Mouse (Mus musculus) myocyte (in vitro differentiated cells): ENCODE measurements around the gene Srsf4.

Experiments
- MAX ChIP-seq: IDR thresholded peaks from one replicate; pipeline ENCODE4 v1.6.1; 2011; ENCODE audit warnings: low read depth, mild to moderate bottlenecking, control low read depth
- MYOD1 ChIP-seq, 3 experiments: IDR thresholded peaks; one replicate each; pipeline ENCODE4 v1.6.1; 2011; ENCODE audit warnings: control low read depth in 2 of 3, low read depth in 2 of 3, mild to moderate bottlenecking in 2 of 3, moderate library complexity in 1 of 3; ENCODE audit not compliant: insufficient read length in 2 of 3, control insufficient read depth in 1 of 3
- MYOG ChIP-seq, 3 experiments: IDR thresholded peaks; one replicate each; pipeline ENCODE4 v1.6.1; 2011; ENCODE audit warnings: control low read depth in 2 of 3, low read depth in 2 of 3, mild to moderate bottlenecking in 2 of 3; ENCODE audit not compliant: insufficient read length in 2 of 3, control insufficient read depth in 1 of 3, insufficient read depth in 1 of 3
- POLR2A ChIP-seq: IDR thresholded peaks from one replicate; pipeline ENCODE4 v1.6.1; 2011; ENCODE audit warnings: low read depth, mild to moderate bottlenecking, control low read depth, moderate library complexity; ENCODE audit not compliant: insufficient read length
- POLR2AphosphoS2 ChIP-seq: IDR thresholded peaks from one replicate; pipeline ENCODE4 v1.6.1; 2011; ENCODE audit warnings: low read depth, control low read depth; ENCODE audit not compliant: insufficient read length
- REST ChIP-seq: IDR thresholded peaks from one replicate; pipeline ENCODE4 v1.6.1; 2011; ENCODE audit warnings: mild to moderate bottlenecking, control low read depth, moderate library complexity; ENCODE audit not compliant: insufficient read depth, insufficient read length
- TCF12 ChIP-seq: IDR thresholded peaks from one replicate; pipeline ENCODE4 v1.6.1; 2011; ENCODE audit warnings: mild to moderate bottlenecking, control low read depth; ENCODE audit not compliant: poor library complexity, insufficient read depth, severe bottlenecking
- TCF3 ChIP-seq: IDR thresholded peaks from one replicate; pipeline ENCODE4 v1.6.1; 2011; ENCODE audit warnings: low read depth, control low read depth; ENCODE audit not compliant: insufficient read length
- USF1 ChIP-seq: IDR thresholded peaks from one replicate; pipeline ENCODE4 v1.6.1; 2011; ENCODE audit warnings: low read depth, mild to moderate bottlenecking, control low read depth, moderate library complexity

DNA sequence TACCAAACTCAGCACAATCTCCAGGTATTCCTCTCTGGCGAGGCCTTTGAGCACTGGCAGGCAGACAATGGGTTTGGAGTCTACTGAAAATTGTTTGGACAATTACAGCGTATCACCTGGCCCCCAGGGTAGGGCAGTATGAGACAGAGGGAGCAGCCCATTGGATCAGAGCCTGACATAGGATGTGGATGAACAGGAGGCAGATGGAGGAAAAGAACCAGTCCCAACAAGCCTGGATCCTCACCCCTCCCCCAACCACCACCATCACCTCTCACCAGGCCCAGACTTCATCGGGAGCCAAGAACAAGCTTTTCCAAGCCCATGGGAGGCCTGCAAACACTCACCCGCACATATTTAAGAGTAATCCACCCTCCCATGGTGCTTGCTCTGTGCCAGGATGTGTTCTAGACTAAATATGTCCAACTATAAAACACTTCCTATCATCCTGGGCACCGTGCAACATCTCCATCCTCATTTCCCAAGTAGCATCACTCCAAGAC, 41.8 kb upstream of the Srsf4 start:
- no peak for TF ChIP-seq POLR2A
- no peak for TF ChIP-seq POLR2AphosphoS2
- TF ChIP-seq USF1, result no peak
- TF ChIP-seq MAX, result no peak
- TF ChIP-seq TCF12, result no peak
- TF ChIP-seq MYOD1 (IDR thresholded peaks at IDR 0.05; ENCODE audit: control insufficient read depth in 1 of 3, insufficient read length in 2 of 3, low read depth in 2 of 3), result no peak
- no peak for TF ChIP-seq MYOG (IDR thresholded peaks at IDR 0.05; ENCODE audit: control insufficient read depth in 1 of 3, insufficient read depth in 1 of 3, insufficient read length in 2 of 3, low read depth in 2 of 3)
- no peak for TF ChIP-seq REST
- TF ChIP-seq TCF3, result no peak
